Mouse (Mus musculus) hematopoietic stem cell, adult 5-6 weeks (primary cell): ENCODE data around the gene Crisp1. TPM values are rescaled to one million over a fixed set of nuclear protein-coding genes. Genes with fewer than 3 reads are reported as not detected.
A peak's percentile ranks its signal among the peaks of the same experiment; 100 is the strongest.

Experiments used
- ATAC-seq, 2 experiments: fragments of 125-278 bp in 1 of 2; replicated peaks in 1 of 2; 2 replicates each; pipeline ENCODE4 v1.8.0; 2016 to 2017; ENCODE audit warnings: inconsistent platforms in 2 of 2, mild to moderate bottlenecking in 2 of 2, moderate number of reproducible peaks in 2 of 2, low read depth in 1 of 2, moderate TSS enrichment in 1 of 2; ENCODE audit not compliant: low FRiP score in 2 of 2, poor library complexity in 2 of 2, severe bottlenecking in 2 of 2, insufficient read depth in 1 of 2, low TSS enrichment in 1 of 2
- total RNA-seq: library from RNA; stranded (forward); fragments of 172-1452, 232-1000 nt; gene quantifications from 2 replicates; pipeline ENCODE4 v1.2.3, GENCODE M21; 2017

Gene Crisp1
- not detected in 2 replicates for total RNA-seq

DNA sequence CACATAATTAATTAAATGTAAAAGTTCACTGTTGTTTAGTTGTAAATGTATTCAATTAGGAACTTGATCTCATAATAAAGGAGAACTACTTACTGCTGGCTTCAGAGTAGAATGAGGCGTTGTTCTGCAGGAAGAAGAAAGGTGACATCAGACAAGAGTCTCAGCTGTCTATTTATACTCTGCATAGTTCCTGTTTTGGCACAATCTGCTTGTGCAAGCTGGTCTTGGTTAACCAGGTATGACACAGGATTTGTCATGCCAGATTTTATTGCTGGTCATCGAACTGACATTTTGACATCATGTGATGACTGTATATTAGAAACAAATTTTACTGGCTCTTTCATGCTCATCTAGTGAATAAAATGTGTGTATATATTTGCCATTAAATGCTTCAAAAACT is at the start of gene Crisp1:
Crisp1 (minus strand) TSS at position 146 of the 400 bp plus-strand sequence.
- ATAC-seq = peak; percentile 88 to 94

DNA sequence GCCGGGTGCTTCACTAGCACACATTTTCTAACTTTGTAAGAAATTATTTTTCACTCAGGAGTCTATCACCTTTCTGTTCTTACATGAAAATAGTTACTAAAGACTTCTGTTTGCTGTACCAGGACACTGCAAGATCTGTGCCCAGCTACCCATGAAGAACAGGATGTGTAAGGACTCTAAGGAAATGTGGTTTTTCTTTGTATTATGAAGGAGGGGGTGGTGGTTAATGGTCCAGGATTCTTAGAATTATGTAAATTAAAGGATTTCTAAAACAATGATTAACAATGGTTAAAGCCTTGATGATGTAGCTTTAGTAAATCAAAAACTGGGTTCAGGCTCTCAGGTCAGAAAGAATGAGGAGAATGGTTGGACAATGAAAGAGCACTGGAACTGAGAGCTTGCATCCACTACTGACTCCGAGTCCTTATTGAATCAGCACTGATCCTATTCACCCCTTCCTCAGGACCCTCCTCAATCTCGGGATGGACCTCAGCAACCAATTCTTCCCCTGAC is 23.5 kb upstream of the Crisp1 start:
- ATAC-seq = no peak

DNA sequence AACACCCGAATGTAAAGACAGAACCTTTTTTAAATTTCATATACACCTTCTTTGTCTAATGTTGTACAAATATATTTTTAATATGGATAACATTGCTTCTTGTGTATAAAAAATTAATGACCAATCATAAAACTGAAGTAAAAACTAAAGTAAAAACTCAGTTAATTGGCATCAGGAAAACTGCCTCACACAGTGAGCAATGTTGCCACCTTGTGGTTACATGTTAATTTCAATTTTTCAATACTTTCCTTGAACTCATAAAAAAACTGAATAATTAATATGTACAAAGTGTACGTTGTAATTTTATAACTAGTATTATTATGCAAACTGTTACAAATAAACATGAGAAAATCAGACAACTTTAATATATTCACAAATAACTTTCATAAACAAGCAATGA is 33.6 kb downstream of the Crisp1 start:
- ATAC-seq = no peak

DNA sequence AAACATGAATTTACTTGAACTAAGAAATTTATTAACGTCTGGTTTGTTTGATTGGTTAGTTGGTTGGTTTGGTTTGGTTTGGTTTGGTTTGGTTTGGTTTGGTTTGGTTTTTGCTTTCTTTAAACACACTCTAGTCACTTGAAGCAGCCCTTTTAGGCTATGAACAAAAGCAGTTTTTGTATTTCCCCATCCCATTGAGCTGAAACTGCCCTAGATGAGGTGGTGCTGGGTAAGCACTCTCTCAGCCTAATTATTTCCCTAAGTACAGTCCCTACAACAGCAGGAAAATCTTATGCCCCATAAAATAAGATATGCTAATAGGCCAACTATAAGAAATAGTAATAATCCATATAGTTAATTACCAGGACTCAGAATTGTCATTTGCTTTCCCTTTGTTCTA is 43.5 kb downstream of the Crisp1 start:
- ATAC-seq = no peak

DNA sequence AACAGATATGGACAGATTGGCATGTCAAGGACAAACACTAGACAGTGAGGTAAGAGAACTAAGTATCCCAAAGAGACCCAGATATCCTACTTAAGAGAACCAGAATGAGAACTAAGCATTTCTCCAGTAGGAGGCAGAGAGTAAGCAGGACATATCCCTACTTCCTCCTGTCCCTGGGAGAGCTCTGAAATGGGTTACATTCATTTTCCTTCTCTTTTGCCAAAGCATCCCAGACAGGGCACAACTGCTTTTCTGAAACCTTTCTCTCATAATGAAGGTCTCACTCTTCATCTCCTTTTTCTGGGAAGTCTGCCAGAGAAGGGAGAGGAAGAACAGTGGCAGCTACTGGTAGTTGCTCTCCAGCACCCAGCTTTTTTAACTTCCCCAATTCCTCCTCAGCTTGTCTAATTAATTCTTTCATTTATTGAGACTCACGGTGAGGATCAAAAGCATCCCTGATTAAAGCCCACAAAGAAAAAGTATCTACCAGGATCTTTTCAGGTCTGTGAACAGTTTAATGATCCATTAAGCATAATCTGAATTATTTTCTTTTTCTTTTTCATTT is 44.0 kb downstream of the Crisp1 start:
- ATAC-seq = peak; percentile 80 to 90

DNA sequence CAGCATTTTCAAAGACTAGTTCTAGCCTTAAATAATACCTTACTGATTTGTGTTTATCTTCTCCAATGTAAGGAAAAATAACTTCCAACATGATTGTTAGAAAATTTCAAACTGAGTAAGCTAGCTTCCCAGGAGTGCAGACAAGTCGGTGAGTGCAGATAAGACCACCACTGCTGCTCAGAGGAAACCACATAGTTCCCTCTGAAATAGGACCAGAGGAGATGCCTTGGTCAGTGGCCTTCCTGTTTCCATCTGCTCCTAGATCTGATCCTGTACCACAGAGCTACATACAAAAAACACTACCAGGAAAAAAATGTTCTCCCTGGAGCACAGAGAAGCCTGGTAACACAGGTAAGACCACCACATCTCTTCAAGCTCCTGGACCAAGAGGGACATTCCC is 66.5 kb downstream of the Crisp1 start:
- peak; percentile 58 to 65; a peak in 3 of 4 replicates for ATAC-seq

Other genes with a start within 250 kb of the Crisp1 start
- gene AC192777.2, start 223.8 kb downstream of the Crisp1 start, total RNA-seq = not detected in 2 replicates
- not detected in 2 replicates for gene Pgk2, start 110.6 kb downstream of the Crisp1 start, total RNA-seq
- not detected in 2 replicates for gene Crisp3, start 76.9 kb downstream of the Crisp1 start, total RNA-seq
- not detected in 2 replicates for gene Esp8, start 200.8 kb upstream of the Crisp1 start, total RNA-seq
- not detected in 2 replicates for gene Esp6, start 242.3 kb upstream of the Crisp1 start, total RNA-seq